25 mouse cellular contexts compared by ENCODE assay signal in the genomic region with DNA sequence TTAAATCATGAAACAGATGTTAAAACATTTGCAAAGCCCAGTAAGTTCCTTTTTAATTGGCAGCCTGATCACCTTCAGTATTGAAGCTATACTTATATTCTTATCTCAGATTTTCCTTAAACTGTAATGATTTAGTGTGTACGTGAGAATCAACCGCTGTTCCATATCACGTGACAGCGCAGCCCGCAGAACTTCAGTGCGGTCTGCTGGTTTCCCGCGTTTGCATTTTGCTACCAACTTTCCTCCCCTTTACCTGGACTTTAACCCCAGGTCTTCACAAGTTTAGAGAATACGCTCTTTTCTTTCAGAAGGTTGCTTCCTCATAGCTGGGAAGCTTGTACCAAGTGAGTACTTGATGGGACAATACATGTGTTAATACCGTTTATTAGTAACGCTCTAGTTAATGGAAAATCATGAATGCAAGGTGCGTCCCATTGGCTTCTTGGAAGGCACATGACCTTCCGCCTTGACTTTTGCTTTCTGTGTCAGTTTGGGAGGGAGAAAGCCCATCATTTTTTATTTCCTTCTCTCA.
A peak's percentile ranks its signal among the peaks of the same experiment; 100 is the strongest.
DNase-seq lines count a peak whose midpoint lies in the region; ATAC-seq and TF ChIP-seq lines count a peak whose summit lies in the region.
"Had no signal": no experiment of that assay in that cellular context is flagged by ENCODE, and none has a peak within 500 bp of the region (broad histone marks: within the 10 kb centered on the region; RNA-seq: fewer than 3 reads in every experiment).

No protein-coding gene starts in this region.

- no peak for TF ChIP-seq POLR2A in kidney, adult 2 months (IDR thresholded peaks at IDR 0.05; ENCODE audit: low read depth, low read length)

- H3K9me3 ChIP-seq in embryonic facial prominence, embryonic 14.5 days (ENCODE audit: control insufficient read depth, low read length) = no peaks in the 10 kb centered on the region
- H3K9me3 ChIP-seq in embryonic facial prominence, embryonic 10.5 days = no peaks in the 10 kb centered on the region
- no peaks in the 10 kb centered on the region for H3K9me3 ChIP-seq in kidney, embryonic 14.5 days (ENCODE audit: control insufficient read depth, low read length)
- H3K9me3 ChIP-seq: embryonic facial prominence, embryonic 13.5 days; forebrain, embryonic 10.5 days; forebrain, embryonic 13.5 days; G1E; heart, embryonic 10.5 days; heart, embryonic 13.5 days; hindbrain, embryonic 12.5 days; hindbrain, embryonic 15.5 days had no signal

- TF ChIP-seq CTCF in kidney, adult 2 months (conservative IDR thresholded peaks at IDR 0.05; ENCODE audit: insufficient read depth, insufficient read length, low read depth, low read length) = no peak

- DNase-seq in embryonic facial prominence, embryonic 14.5 days (ENCODE audit: low spot score) = no peak
- no peak for DNase-seq in embryonic facial prominence, embryonic 10.5 days (ENCODE audit: low spot score)
- peak; percentile 61 for DNase-seq in kidney, adult 2 months
- no peak for DNase-seq in kidney, postnatal 10 days
- peak; percentile 2 to 8 for DNase-seq in kidney, postnatal 36 days
- DNase-seq: adrenal gland, postnatal 10 days; adrenal gland, postnatal 36 days; cerebellum, adult 11 months; cerebellum, adult 2 months; cerebellum, adult 9-11 months; cerebellum, postnatal 25 days; gastrocnemius, postnatal 25 days; heart, adult 2 months; heart, postnatal 14 days had no signal

- H3K4me1 ChIP-seq in embryonic facial prominence, embryonic 14.5 days (ENCODE audit: control insufficient read depth, insufficient read depth, low read length) = no peaks in the 10 kb centered on the region
- H3K4me1 ChIP-seq in embryonic facial prominence, embryonic 10.5 days = no peaks in the 10 kb centered on the region
- no peaks in the 10 kb centered on the region for H3K4me1 ChIP-seq in kidney, adult 2 months (ENCODE audit: control insufficient read depth, insufficient read depth, low read length)
- H3K4me1 ChIP-seq in kidney, embryonic 14.5 days (ENCODE audit: control insufficient read depth, insufficient read depth, low read length) = no peaks in the 10 kb centered on the region
- H3K4me1 ChIP-seq: embryonic facial prominence, embryonic 13.5 days; forebrain, embryonic 10.5 days; forebrain, embryonic 13.5 days; heart, embryonic 10.5 days; heart, embryonic 13.5 days; hindbrain, embryonic 12.5 days; hindbrain, embryonic 15.5 days had no signal

- H3K9ac ChIP-seq in embryonic facial prominence, embryonic 14.5 days (ENCODE audit: low read depth, low read length) = no peak overlapping the region
- H3K9ac ChIP-seq in kidney, embryonic 14.5 days (ENCODE audit: low read depth, low read length) = no peak overlapping the region
- H3K9ac ChIP-seq: embryonic facial prominence, embryonic 13.5 days; forebrain, embryonic 13.5 days; heart, embryonic 13.5 days; hindbrain, embryonic 12.5 days; hindbrain, embryonic 15.5 days had no signal

- H3K27me3 ChIP-seq in embryonic facial prominence, embryonic 14.5 days (replicated peaks; ENCODE audit: control insufficient read depth, insufficient read depth, low read length) = no peaks in the 10 kb centered on the region
- no peaks in the 10 kb centered on the region for H3K27me3 ChIP-seq in embryonic facial prominence, embryonic 10.5 days (replicated peaks; ENCODE audit: low read depth, poor library complexity, severe bottlenecking)
- no peaks in the 10 kb centered on the region for H3K27me3 ChIP-seq in kidney, adult 2 months (replicated peaks; ENCODE audit: control insufficient read depth, insufficient read depth, low read length)
- H3K27me3 ChIP-seq in kidney, embryonic 14.5 days (ENCODE audit: control insufficient read depth, insufficient read depth, low read length) = no peaks in the 10 kb centered on the region
- H3K27me3 ChIP-seq: embryonic facial prominence, embryonic 13.5 days; forebrain, embryonic 13.5 days; heart, embryonic 13.5 days; hindbrain, embryonic 12.5 days; hindbrain, embryonic 15.5 days; Patski had no signal

- ATAC-seq in embryonic facial prominence, embryonic 14.5 days (ENCODE audit: low read depth) = no peak
- no peak for ATAC-seq in kidney, embryonic 14.5 days (ENCODE audit: low FRiP score, low TSS enrichment)
- ATAC-seq: forebrain, embryonic 13.5 days; forebrain, embryonic 16.5 days; Patski had no signal

- WGBS in embryonic facial prominence, embryonic 14.5 days = 80% methylated on average over 13 of the region's 13 CpGs
- 93% methylated on average over 13 of the region's 13 CpGs for WGBS in embryonic facial prominence, embryonic 10.5 days
- 83% methylated on average over 13 of the region's 13 CpGs for WGBS in kidney, adult 2 months
- WGBS in kidney, embryonic 14.5 days = 94% methylated on average over 13 of the region's 13 CpGs

- H3K4me3 ChIP-seq in embryonic facial prominence, embryonic 14.5 days (ENCODE audit: low read depth, low read length) = no peak overlapping the region
- no peak overlapping the region for H3K4me3 ChIP-seq in embryonic facial prominence, embryonic 10.5 days
- no peak overlapping the region for H3K4me3 ChIP-seq in kidney, adult 2 months (ENCODE audit: insufficient read depth, low read depth, low read length)
- H3K4me3 ChIP-seq in kidney, embryonic 14.5 days (ENCODE audit: low read length) = no peak overlapping the region
- H3K4me3 ChIP-seq: embryonic facial prominence, embryonic 13.5 days; forebrain, embryonic 10.5 days; forebrain, embryonic 13.5 days; heart, adult 2 months; heart, embryonic 10.5 days; heart, embryonic 13.5 days; hindbrain, embryonic 12.5 days; hindbrain, embryonic 15.5 days had no signal

- H3K27ac ChIP-seq in embryonic facial prominence, embryonic 14.5 days (replicated peaks; ENCODE audit: low read depth, low read length) = no peak overlapping the region
- H3K27ac ChIP-seq in embryonic facial prominence, embryonic 10.5 days (replicated peaks) = no peak overlapping the region
- H3K27ac ChIP-seq in kidney, adult 2 months (ENCODE audit: insufficient read depth, low read depth, low read length) = no peak overlapping the region
- no peak overlapping the region for H3K27ac ChIP-seq in kidney, embryonic 14.5 days (ENCODE audit: low read depth, low read length)
- H3K27ac ChIP-seq: embryonic facial prominence, embryonic 13.5 days; forebrain, embryonic 10.5 days; forebrain, embryonic 13.5 days; heart, adult 2 months; heart, embryonic 10.5 days; heart, embryonic 13.5 days; hindbrain, embryonic 12.5 days; hindbrain, embryonic 15.5 days had no signal

- H3K4me2 ChIP-seq in embryonic facial prominence, embryonic 14.5 days (ENCODE audit: low read depth, low read length) = peak overlapping the region; percentile 29
- H3K4me2 ChIP-seq in kidney, embryonic 14.5 days (replicated peaks; ENCODE audit: low read depth, low read length) = no peak overlapping the region
- H3K4me2 ChIP-seq: embryonic facial prominence, embryonic 13.5 days; forebrain, embryonic 13.5 days; heart, embryonic 13.5 days; hindbrain, embryonic 12.5 days; hindbrain, embryonic 15.5 days had no signal

- H3K36me3 ChIP-seq in embryonic facial prominence, embryonic 14.5 days (ENCODE audit: control insufficient read depth, insufficient read depth, low read length) = no peaks in the 10 kb centered on the region
- H3K36me3 ChIP-seq in embryonic facial prominence, embryonic 10.5 days (replicated peaks) = no peaks in the 10 kb centered on the region
- no peaks in the 10 kb centered on the region for H3K36me3 ChIP-seq in kidney, adult 2 months (ENCODE audit: control insufficient read depth, insufficient read depth, low read length)
- no peaks in the 10 kb centered on the region for H3K36me3 ChIP-seq in kidney, embryonic 14.5 days (ENCODE audit: control insufficient read depth, insufficient read depth, low read length)
- H3K36me3 ChIP-seq: embryonic facial prominence, embryonic 13.5 days; forebrain, embryonic 10.5 days; G1E; heart, embryonic 10.5 days; heart, embryonic 13.5 days; hindbrain, embryonic 12.5 days; hindbrain, embryonic 15.5 days had no signal

Comparison
In these comparisons a context has a peak if more than half of its experiments do, and no peak if none do; other contexts are left out.
1. DNase-seq: peak in kidney, adult 2 months (single experiment) and kidney, postnatal 36 days (2 of 2); none in embryonic facial prominence, embryonic 14.5 days (single experiment), embryonic facial prominence, embryonic 10.5 days (single experiment) and kidney, postnatal 10 days (single experiment).